Mouse (Mus musculus): ENCODE measurements at regions not wholly inside any gene's neighbourhood (a gene's known extent, or its start where the extent isn't known, plus 50 kb on each side); places are given as distances from the start of the nearest gene placed in this dataset.

GRCm38 (mm10) chrX:11807253-11807882, 352.8 kb downstream of the Bcor start:
- Histone ChIP-seq H3K4me3 (ENCODE audit: insufficient read depth in 1 of 2, low read depth in 2 of 2, low read length in 2 of 2) (peak overlapping the region; percentile 23 to 38), H3K36me3 (replicated peaks; ENCODE audit: control insufficient read depth, insufficient read depth, low read depth) (no peaks in the 10 kb centered on the region), H3K27me3 (ENCODE audit: control insufficient read depth, insufficient read depth, low read length) (peaks cover 15% of the 10 kb centered on the region), H3K4me1 (replicated peaks; ENCODE audit: control insufficient read depth in 2 of 2, insufficient read depth in 2 of 2, low read length in 1 of 2) (peaks cover 0 to 4% of the 10 kb centered on the region in 2 experiments; a peak in 1 of 4 replicates), H3K9ac (replicated peaks) (no peak overlapping the region), H3K9me3 (ENCODE audit: control insufficient read depth, low read length) (no peaks in the 10 kb centered on the region), H3K27ac (no peak overlapping the region), H3K4me2 (ENCODE audit: low read depth) (peak overlapping the region; percentile 56)
- TF ChIP-seq EP300 (IDR thresholded peaks at IDR 0.05; ENCODE audit: low read depth), result no peak
- no peak for TF ChIP-seq CTCF (IDR thresholded peaks at IDR 0.05; ENCODE audit: low read depth)
- WGBS (ENCODE audit: insufficient replicate concordance), result 2% methylated on average over 41 of the region's 71 CpGs
- DNase-seq (ENCODE audit: low read depth in 3 of 3, low spot score in 3 of 3) (no peak), ATAC-seq (ENCODE audit: insufficient read depth) (0 out of 2 replicates have a peak, but pooled peaks have one; percentile 11)

- H3K36me3 ChIP-seq (replicated peaks; ENCODE audit: control insufficient read depth, insufficient read depth, low read depth), result no peaks in the 10 kb centered on the region
- H3K27me3 ChIP-seq (ENCODE audit: control insufficient read depth, insufficient read depth, low read length), result peaks cover 15% of the 10 kb centered on the region
- WGBS (ENCODE audit: insufficient replicate concordance), result 11% methylated on average over 9 of the region's 9 CpGs
- H3K9ac ChIP-seq (replicated peaks), result no peak overlapping the region
- H3K4me2 ChIP-seq (ENCODE audit: low read depth), result peak overlapping the region; percentile 56
- peak overlapping the region; percentile 4 to 38; a peak in 2 of 4 replicates for H3K4me3 ChIP-seq (ENCODE audit: insufficient read depth in 1 of 2, low read depth in 2 of 2, low read length in 2 of 2)
- no peaks in the 10 kb centered on the region for H3K9me3 ChIP-seq (ENCODE audit: control insufficient read depth, low read length)
- H3K4me1 ChIP-seq (replicated peaks; ENCODE audit: control insufficient read depth in 2 of 2, insufficient read depth in 2 of 2, low read length in 1 of 2), result 0 out of 4 replicates have a peak, but pooled peaks cover 0 to 2% of the 10 kb centered on the region in 2 experiments
- H3K27ac ChIP-seq, result no peak overlapping the region
- DNase-seq (ENCODE audit: low read depth in 3 of 3, low spot score in 3 of 3) (no peak), ATAC-seq (ENCODE audit: insufficient read depth) (no peak)
- TF ChIP-seq CTCF (IDR thresholded peaks at IDR 0.05; ENCODE audit: low read depth) (no peak), EP300 (IDR thresholded peaks at IDR 0.05; ENCODE audit: low read depth) (no peak)
These were observed 352.3 kb downstream of the Bcor start for GRCm38 (mm10) chrX:11807883-11808262.

- Histone ChIP-seq H3K27ac (no peak overlapping the region), H3K4me3 (ENCODE audit: insufficient read depth in 1 of 2, low read depth in 2 of 2, low read length in 2 of 2) (no peak overlapping the region), H3K4me1 (replicated peaks; ENCODE audit: control insufficient read depth in 2 of 2, insufficient read depth in 2 of 2, low read length in 1 of 2) (no peaks in the 10 kb centered on the region), H3K9ac (replicated peaks) (no peak overlapping the region), H3K4me2 (ENCODE audit: low read depth) (no peak overlapping the region), H3K36me3 (replicated peaks; ENCODE audit: control insufficient read depth, insufficient read depth, low read depth) (no peaks in the 10 kb centered on the region), H3K27me3 (ENCODE audit: control insufficient read depth, insufficient read depth, low read length) (peaks cover 15% of the 10 kb centered on the region), H3K9me3 (ENCODE audit: control insufficient read depth, low read length) (no peaks in the 10 kb centered on the region)
- TF ChIP-seq CTCF (IDR thresholded peaks at IDR 0.05; ENCODE audit: low read depth) (no peak), EP300 (IDR thresholded peaks at IDR 0.05; ENCODE audit: low read depth) (no peak)
- ATAC-seq (ENCODE audit: insufficient read depth) (no peak), DNase-seq (ENCODE audit: low read depth in 3 of 3, low spot score in 3 of 3) (no peak)
- 60% methylated on average over 8 of the region's 8 CpGs for WGBS (ENCODE audit: insufficient replicate concordance)
These were observed 351.2 kb downstream of the Bcor start for GRCm38 (mm10) chrX:11808911-11809310.

- H3K4me2 ChIP-seq (ENCODE audit: low read depth), result no peak overlapping the region
- ATAC-seq (ENCODE audit: insufficient read depth) (no peak), DNase-seq (ENCODE audit: low read depth in 3 of 3, low spot score in 3 of 3) (no peak)
- no peaks in the 10 kb centered on the region for H3K27me3 ChIP-seq (ENCODE audit: control insufficient read depth, insufficient read depth, low read length)
- no peaks in the 10 kb centered on the region for H3K9me3 ChIP-seq (ENCODE audit: control insufficient read depth, low read length)
- H3K4me1 ChIP-seq (replicated peaks; ENCODE audit: control insufficient read depth in 2 of 2, insufficient read depth in 2 of 2, low read length in 1 of 2), result no peaks in the 10 kb centered on the region
- H3K4me3 ChIP-seq (ENCODE audit: insufficient read depth in 1 of 2, low read depth in 2 of 2, low read length in 2 of 2), result no peak overlapping the region
- no peak overlapping the region for H3K27ac ChIP-seq
- WGBS (ENCODE audit: insufficient replicate concordance), result 34% methylated on average over 9 of the region's 9 CpGs
- no peak for TF ChIP-seq EP300 (IDR thresholded peaks at IDR 0.05; ENCODE audit: low read depth)
- no peaks in the 10 kb centered on the region for H3K36me3 ChIP-seq (replicated peaks; ENCODE audit: control insufficient read depth, insufficient read depth, low read depth)
- H3K9ac ChIP-seq (replicated peaks), result no peak overlapping the region
These were observed 345.3 kb downstream of the Bcor start for GRCm38 (mm10) chrX:11814861-11815260.

GRCm38 (mm10) chrX:11815864-11816263, 344.3 kb downstream of the Bcor start:
- no peaks in the 10 kb centered on the region for H3K9me3 ChIP-seq (ENCODE audit: control insufficient read depth, low read length)
- H3K36me3 ChIP-seq (replicated peaks; ENCODE audit: control insufficient read depth, insufficient read depth, low read depth), result no peaks in the 10 kb centered on the region
- no peak for DNase-seq (ENCODE audit: low read depth in 3 of 3, low spot score in 3 of 3)
- H3K9ac ChIP-seq (replicated peaks), result no peak overlapping the region
- 47% methylated on average over 4 of the region's 4 CpGs for WGBS (ENCODE audit: insufficient replicate concordance)
- H3K27ac ChIP-seq, result no peak overlapping the region
- H3K27me3 ChIP-seq (ENCODE audit: control insufficient read depth, insufficient read depth, low read length), result no peaks in the 10 kb centered on the region
- TF ChIP-seq EP300 (IDR thresholded peaks at IDR 0.05; ENCODE audit: low read depth) (no peak), CTCF (IDR thresholded peaks at IDR 0.05; ENCODE audit: low read depth) (no peak)
- no peaks in the 10 kb centered on the region for H3K4me1 ChIP-seq (replicated peaks; ENCODE audit: control insufficient read depth in 2 of 2, insufficient read depth in 2 of 2, low read length in 1 of 2)
- no peak overlapping the region for H3K4me3 ChIP-seq (ENCODE audit: insufficient read depth in 1 of 2, low read depth in 2 of 2, low read length in 2 of 2)
- no peak overlapping the region for H3K4me2 ChIP-seq (ENCODE audit: low read depth)
- ATAC-seq (ENCODE audit: insufficient read depth), result no peak

Data from liver, embryonic 14.5 days (tissue).